Mouse (Mus musculus): Measurements from ENCODE around the gene Pnkd. TPM values are rescaled to one million over a fixed set of nuclear protein-coding genes. Genes with fewer than 3 reads are reported as not detected.

Gene Pnkd
- polyA plus RNA-seq, 1 experiment from 2014 or later: 225 TPM

DNA sequence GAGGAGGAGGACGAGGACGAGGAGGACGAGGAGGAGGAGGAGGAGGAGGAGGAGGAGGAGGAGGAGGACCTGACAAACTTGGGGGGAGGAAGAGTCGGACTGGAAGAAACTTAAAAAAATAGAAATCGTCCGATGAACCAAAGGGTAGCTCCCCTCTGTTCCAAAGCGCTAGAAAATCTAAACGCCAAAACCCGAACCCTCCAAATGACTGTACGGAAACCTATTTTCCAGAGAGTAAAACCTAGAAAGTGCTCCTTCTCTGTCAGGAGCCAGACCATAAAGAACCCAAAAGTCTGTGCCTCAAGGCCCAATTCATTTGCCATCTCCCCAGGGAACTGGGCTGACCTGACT lies 101.6 kb downstream of the Pnkd start:
- WGBS (ENCODE audit: insufficient replicate concordance): 63% methylated on average over 7 of the region's 10 CpGs
- Histone ChIP-seq H3K4me2 (peak overlapping the region; percentile 80), H3K4me3 (ENCODE audit: low read depth, low read length) (peak overlapping the region; percentile 55)

GRCm38 (mm10) chr1:74386714-74387385 lies 102.1 kb downstream of the Pnkd start:
- H3K36me3 ChIP-seq (ENCODE audit: control insufficient read depth, insufficient read depth, low read length): no peaks in the 10 kb centered on the region
- no peaks in the 10 kb centered on the region for H3K27me3 ChIP-seq (ENCODE audit: control insufficient read depth, insufficient read depth, low read length)
- H3K27ac ChIP-seq (ENCODE audit: low read depth, low read length): peak overlapping the region; percentile 97
- peak overlapping the region; percentile 55 for H3K4me3 ChIP-seq (ENCODE audit: low read depth, low read length)
- peak overlapping the region; percentile 80 for H3K4me2 ChIP-seq
- H3K9ac ChIP-seq (ENCODE audit: low read depth, low read length): peak overlapping the region; percentile 79
- H3K4me1 ChIP-seq (ENCODE audit: control insufficient read depth, insufficient read depth, low read length): peaks cover 12% of the 10 kb centered on the region; the same call in 1 of the 2 replicates
- no peaks in the 10 kb centered on the region for H3K9me3 ChIP-seq (replicated peaks; ENCODE audit: control insufficient read depth, low read length)
- 1% methylated on average over 26 of the region's 26 CpGs for WGBS (ENCODE audit: insufficient replicate concordance)
- peak; percentile 81 for ATAC-seq (replicated peaks; ENCODE audit: insufficient number of reproducible peaks, low FRiP score, low TSS enrichment)

More for the DNA sequence above, 101.6 kb downstream of the Pnkd start:
- peaks cover 12% of the 10 kb centered on the region; the same call in 1 of the 2 replicates for H3K4me1 ChIP-seq (ENCODE audit: control insufficient read depth, insufficient read depth, low read length)
- no peaks in the 10 kb centered on the region for H3K27me3 ChIP-seq (ENCODE audit: control insufficient read depth, insufficient read depth, low read length)
- H3K9ac ChIP-seq (ENCODE audit: low read depth, low read length): peak overlapping the region; percentile 79
- no peaks in the 10 kb centered on the region for H3K36me3 ChIP-seq (ENCODE audit: control insufficient read depth, insufficient read depth, low read length)
- peak overlapping the region; percentile 97 for H3K27ac ChIP-seq (ENCODE audit: low read depth, low read length)
- H3K9me3 ChIP-seq (replicated peaks; ENCODE audit: control insufficient read depth, low read length): no peaks in the 10 kb centered on the region
- ATAC-seq (replicated peaks; ENCODE audit: insufficient number of reproducible peaks, low FRiP score, low TSS enrichment): no peak

DNA sequence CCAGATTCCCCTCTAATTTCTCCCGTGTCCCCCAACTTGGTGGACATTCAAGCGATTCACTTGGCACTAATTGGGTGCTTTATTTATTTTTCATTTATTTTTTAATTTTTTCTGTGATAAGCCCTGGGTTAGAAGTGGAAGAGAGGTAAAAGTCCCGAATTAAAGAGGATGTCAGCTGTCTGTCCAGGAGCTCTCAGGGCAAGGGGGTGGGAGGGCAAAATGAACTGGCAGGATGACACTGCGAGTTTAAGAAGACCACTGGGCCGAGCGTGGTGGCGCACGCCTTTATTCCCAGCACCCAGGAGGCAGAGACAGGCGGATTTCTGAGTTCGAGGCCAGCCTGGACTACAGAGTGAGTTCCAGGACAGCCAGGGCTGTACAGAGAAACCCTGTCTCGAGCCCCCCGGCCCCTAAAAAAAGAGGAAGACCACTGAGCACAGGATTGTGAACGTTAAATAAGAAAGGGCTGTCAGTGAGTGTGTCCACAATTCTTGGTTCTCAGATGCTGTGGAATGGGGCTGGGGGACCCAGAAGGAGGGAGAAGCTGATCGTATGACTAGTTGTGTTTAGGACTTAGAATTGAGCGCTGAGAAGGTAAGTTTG lies 102.8 kb downstream of the Pnkd start:
- peak overlapping the region; percentile 79; the same call in 1 of the 2 replicates for H3K9ac ChIP-seq (ENCODE audit: low read depth, low read length)
- H3K36me3 ChIP-seq (ENCODE audit: control insufficient read depth, insufficient read depth, low read length): no peaks in the 10 kb centered on the region
- H3K9me3 ChIP-seq (replicated peaks; ENCODE audit: control insufficient read depth, low read length): no peaks in the 10 kb centered on the region
- peak overlapping the region; percentile 80 for H3K4me2 ChIP-seq
- H3K27me3 ChIP-seq (ENCODE audit: control insufficient read depth, insufficient read depth, low read length): no peaks in the 10 kb centered on the region
- peak overlapping the region; percentile 97 for H3K27ac ChIP-seq (ENCODE audit: low read depth, low read length)
- WGBS (ENCODE audit: insufficient replicate concordance): 57% methylated on average over 15 of the region's 15 CpGs
- peaks cover 12% of the 10 kb centered on the region; the same call in 1 of the 2 replicates for H3K4me1 ChIP-seq (ENCODE audit: control insufficient read depth, insufficient read depth, low read length)
- H3K4me3 ChIP-seq (ENCODE audit: low read depth, low read length): peak overlapping the region; percentile 55; the same call in 1 of the 2 replicates
- no peak for ATAC-seq (replicated peaks; ENCODE audit: insufficient number of reproducible peaks, low FRiP score, low TSS enrichment)

GRCm38 (mm10) chr1:74388398-74388920 lies 103.7 kb downstream of the Pnkd start:
- Histone ChIP-seq H3K9ac (ENCODE audit: low read depth, low read length) (no peak overlapping the region), H3K4me2 (no peak overlapping the region), H3K36me3 (ENCODE audit: control insufficient read depth, insufficient read depth, low read length) (no peaks in the 10 kb centered on the region), H3K27ac (ENCODE audit: low read depth, low read length) (no peak overlapping the region), H3K9me3 (replicated peaks; ENCODE audit: control insufficient read depth, low read length) (no peaks in the 10 kb centered on the region), H3K4me3 (ENCODE audit: low read depth, low read length) (no peak overlapping the region), H3K27me3 (ENCODE audit: control insufficient read depth, insufficient read depth, low read length) (no peaks in the 10 kb centered on the region), H3K4me1 (ENCODE audit: control insufficient read depth, insufficient read depth, low read length) (peaks cover 20% of the 10 kb centered on the region)
- WGBS (ENCODE audit: insufficient replicate concordance): 78% methylated on average over 7 of the region's 7 CpGs
- ATAC-seq (replicated peaks; ENCODE audit: insufficient number of reproducible peaks, low FRiP score, low TSS enrichment): no peak

DNA sequence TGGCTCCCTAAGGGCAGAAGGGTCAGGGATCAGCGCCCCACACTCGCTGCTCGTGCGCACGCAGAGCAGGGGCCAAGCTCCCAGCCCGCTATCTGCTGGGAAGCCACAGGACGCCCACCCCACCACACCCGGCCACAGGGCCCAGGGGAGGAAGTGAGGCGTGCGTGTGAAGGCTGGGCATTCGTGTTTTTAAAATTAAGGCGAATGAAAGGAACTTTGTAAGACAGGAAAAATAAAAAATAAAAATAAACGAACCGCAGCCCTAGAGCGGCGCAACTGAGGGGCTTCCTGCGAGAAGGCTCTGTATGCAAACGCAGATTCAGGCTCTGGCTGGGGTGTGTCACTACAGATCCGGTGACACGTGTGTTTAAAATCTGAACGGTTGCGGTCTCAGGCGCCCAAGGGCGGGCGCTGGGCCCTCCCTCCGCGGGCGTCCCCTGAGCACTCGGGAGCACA lies 105.1 kb downstream of the Pnkd start:
- peaks cover 22% of the 10 kb centered on the region for H3K4me1 ChIP-seq (ENCODE audit: control insufficient read depth, insufficient read depth, low read length)
- H3K9ac ChIP-seq (ENCODE audit: low read depth, low read length): peak overlapping the region; percentile 99
- no peaks in the 10 kb centered on the region for H3K27me3 ChIP-seq (ENCODE audit: control insufficient read depth, insufficient read depth, low read length)
- peak overlapping the region; percentile 100 for H3K27ac ChIP-seq (ENCODE audit: low read depth, low read length)
- WGBS (ENCODE audit: insufficient replicate concordance): 5% methylated on average over 29 of the region's 29 CpGs
- H3K36me3 ChIP-seq (ENCODE audit: control insufficient read depth, insufficient read depth, low read length): peaks cover 13% of the 10 kb centered on the region
- H3K4me2 ChIP-seq: peak overlapping the region; percentile 76
- peak overlapping the region; percentile 91 for H3K4me3 ChIP-seq (ENCODE audit: low read depth, low read length)
- no peak for ATAC-seq (replicated peaks; ENCODE audit: insufficient number of reproducible peaks, low FRiP score, low TSS enrichment)
- H3K9me3 ChIP-seq (replicated peaks; ENCODE audit: control insufficient read depth, low read length): no peaks in the 10 kb centered on the region

DNA sequence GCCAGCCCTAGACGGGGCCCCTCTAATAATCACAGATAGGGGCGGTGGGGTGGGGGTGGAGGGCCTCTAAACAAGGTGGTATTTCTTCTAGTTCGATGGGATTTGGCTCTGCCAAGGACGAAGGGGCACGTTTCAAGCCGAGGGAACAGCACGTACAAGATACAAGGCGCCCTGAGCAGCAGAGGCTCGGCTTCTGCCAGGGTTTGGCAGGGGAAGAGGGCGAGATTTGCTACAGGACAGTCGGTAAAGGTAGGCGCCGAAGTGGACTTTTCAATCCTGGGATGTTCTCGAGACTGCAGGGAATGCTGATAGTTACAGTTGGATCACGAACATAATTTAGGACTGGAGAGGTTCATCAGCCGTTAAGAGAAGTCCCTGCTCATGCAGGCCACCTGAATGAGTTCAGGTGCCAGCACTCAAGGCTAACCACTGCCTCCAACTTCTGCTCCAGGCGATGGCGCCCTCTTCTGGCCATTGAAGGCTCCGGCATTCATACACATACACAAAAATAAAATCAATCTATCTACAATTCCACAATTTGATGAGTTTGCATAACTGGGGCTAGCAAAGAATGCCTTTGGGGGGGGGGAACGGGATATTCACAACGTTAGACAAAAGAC lies 105.7 kb downstream of the Pnkd start:
- Histone ChIP-seq H3K4me1 (ENCODE audit: control insufficient read depth, insufficient read depth, low read length) (peaks cover 22% of the 10 kb centered on the region), H3K4me3 (ENCODE audit: low read depth, low read length) (peak overlapping the region; percentile 91), H3K9ac (ENCODE audit: low read depth, low read length) (peak overlapping the region; percentile 99), H3K36me3 (ENCODE audit: control insufficient read depth, insufficient read depth, low read length) (peaks cover 19% of the 10 kb centered on the region), H3K4me2 (peak overlapping the region; percentile 76), H3K9me3 (replicated peaks; ENCODE audit: control insufficient read depth, low read length) (no peaks in the 10 kb centered on the region), H3K27me3 (ENCODE audit: control insufficient read depth, insufficient read depth, low read length) (no peaks in the 10 kb centered on the region), H3K27ac (ENCODE audit: low read depth, low read length) (peak overlapping the region; percentile 100)
- WGBS (ENCODE audit: insufficient replicate concordance): 6% methylated on average over 21 of the region's 21 CpGs
- ATAC-seq (replicated peaks; ENCODE audit: insufficient number of reproducible peaks, low FRiP score, low TSS enrichment): no peak

DNA sequence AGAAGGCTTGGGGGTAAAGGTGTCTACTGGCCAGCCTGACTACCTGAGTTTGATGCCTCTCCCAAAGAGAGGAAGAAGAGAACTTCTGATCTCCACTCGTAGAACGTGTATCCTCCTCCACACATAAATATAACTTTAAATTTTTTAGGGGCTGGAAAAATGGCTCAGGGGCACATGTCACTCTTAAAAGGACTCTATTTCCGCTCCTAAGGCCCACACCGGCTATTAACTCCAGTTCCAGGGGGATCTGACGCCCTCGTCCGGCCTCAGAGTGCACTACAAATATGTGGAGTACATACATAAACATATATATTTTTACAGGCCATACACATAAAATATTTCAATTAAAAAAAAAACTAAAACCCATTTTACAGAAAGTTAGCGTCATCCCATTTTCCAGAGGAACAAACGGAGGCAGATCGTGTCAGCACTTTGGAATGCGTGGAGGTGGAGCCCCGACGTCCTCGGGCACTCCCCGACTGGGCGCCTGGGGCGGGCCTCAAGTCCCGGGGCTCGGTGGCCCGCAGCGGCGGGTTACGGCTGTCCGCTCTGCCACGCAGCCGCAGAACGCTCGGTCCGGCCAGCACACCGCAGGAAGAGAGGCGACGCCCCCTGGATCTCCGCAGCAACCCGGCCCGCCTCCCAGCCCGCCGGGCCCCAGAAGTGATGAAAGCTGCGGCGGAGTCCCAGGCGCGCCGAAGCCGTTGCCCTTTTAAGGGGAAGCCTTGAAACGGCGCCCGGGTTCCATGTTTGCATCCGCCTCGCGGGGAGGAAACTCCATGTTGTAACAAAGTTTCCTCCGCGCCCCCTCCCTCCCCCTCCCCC lies 106.4 kb downstream of the Pnkd start, which contains the start of gene Ctdsp1:
Gene Ctdsp1, plus strand, starts transcription at position 586 of the 825 bp plus-strand sequence.
- Histone ChIP-seq H3K4me2 (peak within 1 kb of the TSS; percentile 76), H3K9me3 (replicated peaks; ENCODE audit: control insufficient read depth, low read length) (no peaks in the 10 kb centered on the region), H3K4me1 (ENCODE audit: control insufficient read depth, insufficient read depth, low read length) (peaks cover 22% of the 10 kb centered on the region), H3K27ac (ENCODE audit: low read depth, low read length) (peak within 1 kb of the TSS; percentile 100), H3K9ac (ENCODE audit: low read depth, low read length) (peak within 1 kb of the TSS; percentile 99), H3K36me3 (ENCODE audit: control insufficient read depth, insufficient read depth, low read length) (peaks cover 19% of the 10 kb centered on the region), H3K4me3 (ENCODE audit: low read depth, low read length) (peak within 1 kb of the TSS; percentile 91), H3K27me3 (ENCODE audit: control insufficient read depth, insufficient read depth, low read length) (no peaks in the 10 kb centered on the region)
- 2% methylated on average over 51 of the region's 51 CpGs for WGBS (ENCODE audit: insufficient replicate concordance)
- ATAC-seq (replicated peaks; ENCODE audit: insufficient number of reproducible peaks, low FRiP score, low TSS enrichment): peak; percentile 76
